Mouse (Mus musculus) E14TG2a.4 (cell line): Measurements from ENCODE around the gene Brd9.

Source experiments
- CTCF ChIP-seq: conservative IDR thresholded peaks from 2 replicates; pipeline ENCODE4 v1.5.1; 2014; ENCODE audit warnings: low read length
- NANOG ChIP-seq: IDR thresholded peaks from 2 replicates; pipeline ENCODE4 v1.6.1; 2014; ENCODE audit warnings: borderline replicate concordance, low read length, mixed read lengths

- TF ChIP-seq CTCF: no peak
- no peak for TF ChIP-seq NANOG
Observed at GRCm38 (mm10) chr13:73990761-73991160, 53.1 kb downstream of the Brd9 start.
